Mouse (Mus musculus): ENCODE measurements around the gene Tkt.
A peak's percentile ranks its signal among the peaks of the same experiment; 100 is the strongest.

GRCm38 (mm10) chr14:30573983-30574584 lies 25.9 kb downstream of the Tkt start:
- TF ChIP-seq CTCF (IDR thresholded peaks at IDR 0.05; ENCODE audit: low read depth, low read length) (peak; percentile 94), GATA1 (IDR thresholded peaks at IDR 0.05; ENCODE audit: borderline replicate concordance, low read length) (no peak), GATA2 (IDR thresholded peaks at IDR 0.05; ENCODE audit: borderline replicate concordance, low read depth, low read length) (no peak), POLR2AphosphoS5 (IDR thresholded peaks at IDR 0.05; ENCODE audit: insufficient replicate concordance, low read depth, low read length) (no peak)

Measured in G1E (cell line).